Mouse (Mus musculus): ENCODE results near the gene Crtc3. TPM values are rescaled to one million over a fixed set of nuclear protein-coding genes. Genes with fewer than 3 reads are reported as not detected.
A peak's percentile ranks its signal among the peaks of the same experiment; 100 is the strongest.

The Crtc3 gene
- polyA plus RNA-seq, 1 experiment = 16.8 TPM

GRCm38 (mm10) chr7:80642976-80643666 lies 45.6 kb downstream of the Crtc3 start:
- DNase-seq (ENCODE audit: extremely low spot score in 1 of 2, low spot score in 1 of 2) = no peak

DNA sequence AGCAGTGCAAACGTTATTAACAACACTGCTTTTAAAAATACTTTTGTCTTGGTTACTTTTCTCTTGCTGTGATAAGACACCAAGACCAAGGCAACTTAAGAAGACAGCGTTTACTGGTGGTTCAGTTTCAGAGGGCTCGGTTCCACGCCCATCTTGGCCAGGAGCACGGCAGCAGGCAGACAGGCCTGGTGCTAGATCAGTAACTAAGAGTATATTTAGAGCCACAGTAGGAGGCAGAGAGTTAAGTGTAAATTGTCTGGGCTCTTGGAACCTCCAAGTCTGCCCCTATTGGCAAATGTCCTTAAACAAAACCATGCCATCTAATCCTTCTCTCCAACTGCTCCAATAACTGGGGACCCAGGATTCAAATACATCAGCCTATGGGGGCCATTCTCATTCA lies 46.1 kb downstream of the Crtc3 start:
- DNase-seq (ENCODE audit: extremely low spot score in 1 of 2, low spot score in 1 of 2) = no peak

GRCm38 (mm10) chr7:80641899-80642298 lies 46.8 kb downstream of the Crtc3 start:
- no peak for DNase-seq (ENCODE audit: extremely low spot score in 1 of 2, low spot score in 1 of 2)

- no peak for DNase-seq (ENCODE audit: extremely low spot score in 1 of 2, low spot score in 1 of 2)
These were observed 47.2 kb downstream of the Crtc3 start for GRCm38 (mm10) chr7:80641497-80641896.

DNA sequence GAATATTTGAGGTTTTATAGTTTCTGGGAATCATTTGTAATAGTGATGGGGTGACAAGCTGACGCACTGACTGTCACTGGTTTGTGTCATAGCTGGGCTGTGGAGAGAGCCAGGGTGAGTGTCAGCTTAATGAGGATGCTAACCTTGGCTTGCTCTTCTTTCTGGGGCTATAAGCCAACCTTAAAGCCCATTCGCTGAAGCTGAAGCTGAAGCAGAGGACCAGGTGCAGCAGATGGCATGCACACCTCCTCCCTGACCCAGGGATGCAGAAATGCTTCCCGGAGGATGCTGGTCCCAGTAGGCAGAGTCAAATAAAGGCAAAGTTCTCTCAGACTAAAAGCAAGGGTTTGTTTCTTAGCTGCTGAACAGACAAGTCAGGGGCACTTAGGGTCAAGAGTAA lies 48.7 kb downstream of the Crtc3 start:
- DNase-seq (ENCODE audit: extremely low spot score in 1 of 2, low spot score in 1 of 2) = no peak

DNA sequence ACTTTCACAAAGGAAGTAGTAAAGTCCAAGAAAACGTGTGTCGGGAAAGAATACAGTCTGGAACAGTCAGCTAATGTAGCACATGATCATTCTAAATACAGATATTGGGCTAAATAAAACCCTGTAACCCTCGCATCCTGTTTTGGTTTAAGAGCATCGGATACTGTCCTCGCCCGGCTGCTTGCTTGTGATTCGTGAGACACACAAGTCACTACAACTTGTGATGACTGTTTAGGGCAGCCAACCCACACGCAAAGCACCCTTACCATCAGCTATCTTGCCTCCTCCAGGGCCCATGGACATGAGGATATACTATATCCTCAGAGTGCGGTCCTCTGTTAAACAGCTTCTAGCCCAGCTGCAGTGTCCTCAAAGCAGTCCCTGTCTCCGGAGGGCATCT lies 50.2 kb downstream of the Crtc3 start:
- DNase-seq (ENCODE audit: extremely low spot score in 1 of 2, low spot score in 1 of 2) = no peak

DNA sequence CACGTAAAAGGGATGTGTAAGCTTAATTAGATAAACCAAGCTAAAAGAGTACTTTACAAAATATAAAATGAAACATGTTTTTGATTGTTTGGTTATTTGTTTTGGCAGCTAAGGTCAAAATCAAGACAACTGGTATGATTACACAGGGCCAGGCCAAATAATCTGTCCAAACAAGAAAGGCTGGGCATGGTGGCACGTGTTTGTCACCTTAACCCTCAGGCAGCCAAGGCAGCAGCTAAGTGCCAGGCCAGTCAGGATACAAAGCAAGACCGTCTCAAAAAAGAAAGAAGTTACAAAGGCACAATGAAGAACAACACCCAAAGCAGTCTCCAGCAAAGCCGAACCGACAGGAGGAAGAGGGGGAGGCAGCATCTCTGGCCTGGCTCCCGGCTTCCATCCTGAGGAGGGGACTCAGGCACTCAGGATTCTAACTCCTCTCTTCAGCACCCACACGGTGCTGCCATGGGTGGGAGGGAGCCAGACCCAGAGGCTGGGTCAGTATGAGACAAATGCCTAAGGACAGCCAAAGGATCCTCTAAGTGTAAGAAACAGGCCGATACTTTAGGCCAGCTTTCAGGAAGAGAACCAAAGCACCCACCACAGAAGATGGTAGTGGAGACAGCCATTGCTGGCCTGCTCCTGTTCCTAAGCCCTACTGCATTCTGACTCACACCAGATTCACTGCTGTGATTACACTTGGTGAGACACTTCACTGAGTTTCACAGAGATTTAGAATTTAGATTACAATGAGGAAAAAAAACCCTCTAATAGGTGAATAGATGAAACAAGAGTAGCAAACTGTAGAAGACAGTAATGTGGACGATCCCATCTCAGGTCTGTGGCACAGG lies 51.5 kb downstream of the Crtc3 start:
- DNase-seq (ENCODE audit: extremely low spot score in 1 of 2, low spot score in 1 of 2) = no peak

- no peak for DNase-seq (ENCODE audit: extremely low spot score in 1 of 2, low spot score in 1 of 2)
These were observed 52.3 kb downstream of the Crtc3 start for GRCm38 (mm10) chr7:80636288-80636952.

GRCm38 (mm10) chr7:80635866-80636265 lies 52.8 kb downstream of the Crtc3 start:
- DNase-seq (ENCODE audit: extremely low spot score in 1 of 2, low spot score in 1 of 2) = no peak

GRCm38 (mm10) chr7:80634741-80635140 lies 53.9 kb downstream of the Crtc3 start:
- DNase-seq (ENCODE audit: extremely low spot score in 1 of 2, low spot score in 1 of 2) = no peak

- DNase-seq (ENCODE audit: extremely low spot score in 1 of 2, low spot score in 1 of 2) = no peak
These were observed 55.0 kb downstream of the Crtc3 start for GRCm38 (mm10) chr7:80633635-80634034.

- no peak for DNase-seq (ENCODE audit: extremely low spot score in 1 of 2, low spot score in 1 of 2)
These were observed 56.7 kb downstream of the Crtc3 start for GRCm38 (mm10) chr7:80631993-80632392.

- DNase-seq (ENCODE audit: extremely low spot score in 1 of 2, low spot score in 1 of 2) = no peak
These were observed 57.3 kb downstream of the Crtc3 start for GRCm38 (mm10) chr7:80631405-80631804.

GRCm38 (mm10) chr7:80629369-80629768 lies 59.3 kb downstream of the Crtc3 start:
- DNase-seq (ENCODE audit: extremely low spot score in 1 of 2, low spot score in 1 of 2) = no peak

DNA sequence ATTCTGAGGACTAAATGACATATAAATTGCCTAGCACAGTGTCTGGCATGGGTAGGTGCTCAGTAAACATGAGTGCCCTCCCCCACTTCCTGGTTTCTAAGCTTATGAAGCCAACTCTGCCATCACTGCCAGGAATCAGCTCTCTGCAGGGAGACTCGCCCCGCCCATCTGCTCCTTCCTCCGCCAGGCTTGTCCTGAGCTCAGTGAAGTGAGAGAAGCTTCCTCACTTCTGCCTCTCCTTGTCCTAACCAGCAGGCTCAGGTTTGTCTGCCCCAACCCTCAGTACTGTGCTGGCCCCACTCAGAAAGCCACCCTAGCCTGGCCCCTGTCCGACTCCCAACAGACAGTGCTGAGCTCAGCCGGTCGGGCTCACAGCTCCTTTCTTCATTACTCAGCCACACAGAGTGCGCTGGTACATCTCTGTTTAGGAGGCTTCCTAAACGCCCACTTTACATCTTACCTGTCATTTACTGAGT lies 59.9 kb downstream of the Crtc3 start:
- peak; percentile 33 to 61 for DNase-seq (ENCODE audit: extremely low spot score in 1 of 2, low spot score in 1 of 2)

- no peak for DNase-seq (ENCODE audit: extremely low spot score in 1 of 2, low spot score in 1 of 2)
These were observed 61.7 kb downstream of the Crtc3 start for GRCm38 (mm10) chr7:80626943-80627342.

DNA sequence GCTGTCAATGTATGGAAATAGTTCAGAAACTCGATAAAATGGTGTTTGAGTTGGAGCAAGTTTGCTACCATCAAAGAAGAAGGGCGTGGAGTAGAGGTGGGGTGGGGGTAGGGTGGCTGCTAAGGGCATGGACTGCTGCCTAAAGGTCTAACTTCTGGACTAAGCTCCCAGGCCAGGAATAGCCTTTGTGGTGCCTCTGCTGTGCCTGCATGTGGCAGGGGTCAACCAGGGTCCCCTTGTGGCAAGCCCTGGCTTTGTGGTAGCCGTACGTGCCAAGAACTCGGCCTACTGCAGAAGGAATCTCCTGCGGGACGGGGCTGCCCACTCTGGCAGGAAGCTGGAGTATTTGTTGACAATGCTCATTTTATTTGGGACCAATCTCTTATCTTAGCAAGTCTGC lies 62.8 kb downstream of the Crtc3 start:
- no peak for DNase-seq (ENCODE audit: extremely low spot score in 1 of 2, low spot score in 1 of 2)

DNA sequence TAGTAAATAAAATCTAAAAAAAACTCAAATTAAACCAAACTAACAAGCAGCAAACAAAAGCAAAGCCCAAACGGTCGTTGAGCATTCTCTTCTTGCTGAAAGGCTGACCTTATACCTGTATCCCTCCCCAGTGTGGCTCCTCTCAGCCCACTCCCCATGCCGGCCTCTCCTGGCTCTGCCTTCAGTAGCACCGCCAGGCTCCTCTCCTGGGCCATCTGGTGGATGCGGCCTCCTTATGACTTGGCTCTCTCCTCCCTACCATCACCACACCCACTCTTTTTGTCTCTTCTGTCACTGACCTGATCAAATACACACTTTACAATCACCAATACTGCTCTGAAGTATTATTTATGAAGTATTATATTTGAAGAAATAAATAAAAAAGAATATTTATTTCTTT lies 65.4 kb downstream of the Crtc3 start:
- no peak for DNase-seq (ENCODE audit: extremely low spot score in 1 of 2, low spot score in 1 of 2)

DNA sequence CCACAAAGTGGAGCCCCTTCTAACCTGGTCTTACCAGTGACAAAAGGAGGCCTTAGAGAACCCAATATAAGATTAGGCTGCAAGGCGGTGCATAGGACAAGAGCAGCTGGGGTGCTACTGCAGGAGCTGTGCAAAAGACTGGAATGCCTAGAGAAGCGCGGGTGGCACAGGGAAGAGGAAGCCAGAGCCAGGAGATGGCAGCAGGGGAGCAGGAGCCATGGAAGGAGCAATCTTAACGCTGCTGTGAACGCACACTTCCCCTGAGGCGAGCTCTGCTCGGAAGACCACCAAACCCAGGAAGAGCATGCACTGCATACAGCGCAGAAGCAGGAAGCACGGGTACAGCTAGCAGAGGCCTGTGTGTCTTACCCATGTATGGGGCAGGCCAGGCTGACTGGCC lies 72.6 kb downstream of the Crtc3 start:
- DNase-seq (ENCODE audit: extremely low spot score in 1 of 2, low spot score in 1 of 2) = no peak

DNA sequence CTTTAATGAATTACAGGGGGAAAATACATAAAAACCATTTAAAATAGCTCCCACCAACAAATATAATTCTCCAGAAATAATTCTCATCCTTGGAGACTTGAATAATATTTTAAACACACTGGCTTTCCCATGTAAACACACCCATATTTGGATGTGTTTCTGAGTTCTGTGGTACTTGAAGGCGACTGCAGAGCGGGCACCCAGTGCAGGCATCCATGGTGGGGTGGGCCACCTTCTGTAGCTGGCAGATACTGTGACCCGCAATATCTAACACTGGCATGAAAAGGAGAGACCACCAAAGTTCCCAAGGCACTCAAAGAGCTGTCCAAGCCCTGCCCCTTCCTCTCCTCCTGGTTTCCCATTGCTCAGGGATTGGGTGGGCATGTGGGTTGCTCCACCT lies 74.6 kb downstream of the Crtc3 start:
- DNase-seq (ENCODE audit: extremely low spot score in 1 of 2, low spot score in 1 of 2) = no peak

GRCm38 (mm10) chr7:80612191-80612787 lies 76.4 kb downstream of the Crtc3 start:
- no peak for DNase-seq (ENCODE audit: extremely low spot score in 1 of 2, low spot score in 1 of 2)
